8 mouse cellular contexts compared by ENCODE assay signal in genomic region chr8:70493692-70494415, GRCm38 (mm10). TPM values are rescaled to one million over a fixed set of nuclear protein-coding genes. Genes with fewer than 3 reads are reported as not detected.
DNase-seq lines count a peak whose midpoint lies in the region; ATAC-seq and TF ChIP-seq lines count a peak whose summit lies in the region.

No protein-coding gene starts in this region.

- H3K9ac ChIP-seq in forebrain, embryonic 16.5 days (replicated peaks; ENCODE audit: low read depth, low read length) = peak overlapping the region; percentile 47; the same call in 1 of the 2 replicates

- H3K4me1 ChIP-seq in forebrain, embryonic 16.5 days (replicated peaks; ENCODE audit: control insufficient read depth, insufficient read depth, low read length) = peaks cover 27% of the 10 kb centered on the region
- peaks cover 73% of the 10 kb centered on the region for H3K4me1 ChIP-seq in midbrain, embryonic 10.5 days

- no peak for TF ChIP-seq CTCF in gastrocnemius, adult 2 months (IDR thresholded peaks at IDR 0.05)

- DNase-seq in gastrocnemius, adult 2 months = no peak
- no peak for DNase-seq in gastrocnemius, postnatal 14 days
- peak; percentile 20 for DNase-seq in CD4-positive helper T cell, adult 2 months (ENCODE audit: low read depth, low spot score)
- DNase-seq in midbrain, embryonic 10.5 days (ENCODE audit: low spot score) = peak; percentile 42
- no peak for DNase-seq in cerebellum, adult 11 months
- no peak for DNase-seq in urinary bladder, postnatal 14 days (ENCODE audit: low spot score)
- no peak for DNase-seq in frontal cortex, adult 2 months (ENCODE audit: extremely low spot score in 1 of 2, low spot score in 1 of 2)

- H3K4me2 ChIP-seq in forebrain, embryonic 16.5 days (ENCODE audit: low read length) = peak overlapping the region; percentile 64

- peaks cover 88% of the 10 kb centered on the region for H3K27me3 ChIP-seq in forebrain, embryonic 16.5 days (replicated peaks; ENCODE audit: control insufficient read depth, insufficient read depth, low read length)
- H3K27me3 ChIP-seq in midbrain, embryonic 10.5 days (ENCODE audit: low read depth, poor library complexity, severe bottlenecking) = peaks cover 100% of the 10 kb centered on the region

- H3K9me3 ChIP-seq in forebrain, embryonic 16.5 days (ENCODE audit: control insufficient read depth, low read length) = no peaks in the 10 kb centered on the region
- H3K9me3 ChIP-seq in midbrain, embryonic 10.5 days (replicated peaks) = no peaks in the 10 kb centered on the region

- H3K36me3 ChIP-seq in forebrain, embryonic 16.5 days (ENCODE audit: control insufficient read depth, insufficient read depth) = no peaks in the 10 kb centered on the region
- no peaks in the 10 kb centered on the region for H3K36me3 ChIP-seq in midbrain, embryonic 10.5 days

- peak overlapping the region; percentile 76 for H3K4me3 ChIP-seq in gastrocnemius, adult 2 months
- peak overlapping the region; percentile 43 for H3K4me3 ChIP-seq in forebrain, embryonic 16.5 days (replicated peaks; ENCODE audit: low read length)
- H3K4me3 ChIP-seq in midbrain, embryonic 10.5 days = peak overlapping the region; percentile 50

- peak overlapping the region; percentile 31; the same call in 1 of the 2 replicates for H3K27ac ChIP-seq in gastrocnemius, adult 2 months
- H3K27ac ChIP-seq in forebrain, embryonic 16.5 days (ENCODE audit: low read length) = no peak overlapping the region
- 0 out of 2 replicates have a peak overlapping the region, but pooled peaks have one; percentile 28 for H3K27ac ChIP-seq in midbrain, embryonic 10.5 days (replicated peaks)

- WGBS in forebrain, embryonic 16.5 days = 2% methylated on average over 47 of the region's 47 CpGs
- 1% methylated on average over 47 of the region's 47 CpGs for WGBS in midbrain, embryonic 10.5 days

- peak; percentile 29; the same call in 1 of the 2 replicates for ATAC-seq in forebrain, embryonic 16.5 days

- intact Hi-C loops in gastrocnemius, adult 2 months (cut with DNase I) = loop anchor here (2.0 kb wide), 1 partner anchor 79 kb away; no protein-coding TSS in a partner anchor
- intact Hi-C loops in gastrocnemius, postnatal 14 days (cut with DNase I; ENCODE audit: low total_unique reads) = loop anchor here (10.0 kb wide), 1 partner anchor 49 kb away; no protein-coding TSS in a partner anchor

RNA-seq across cellular contexts. Expression of gene Crlf1, which starts 0.9 kb away (rescaled TPM):
- 1 to 10 TPM; 2.5 to 3.2 TPM for total RNA-seq in gastrocnemius, adult 2 months (2021)
- 1 to 10 TPM; 1.5 to 1.9 TPM for total RNA-seq in gastrocnemius, postnatal 14 days (2021)
- polyA plus RNA-seq in forebrain, embryonic 16.5 days (2015; fragmentation: Nextera tagmentation; extraction: Ambion mirVana) = 6.1 and 8.2 TPM in 2 replicates
- 0.42 and 2.3 TPM in 2 replicates for polyA plus RNA-seq in midbrain, embryonic 10.5 days (2016; fragmentation: Nextera tagmentation; extraction: Ambion mirVana)
- polyA plus RNA-seq in frontal cortex, adult 2 months (2012; rRNA removed) = 1.8 and 3.4 TPM in 2 replicates

RNA-seq across cellular contexts. Expression of gene Tmem59l, which starts 6.7 kb away (rescaled TPM):
- total RNA-seq in gastrocnemius, adult 2 months (2021) = not detected
- not detected for total RNA-seq in gastrocnemius, postnatal 14 days (2021)
- polyA plus RNA-seq in forebrain, embryonic 16.5 days (2015; fragmentation: Nextera tagmentation; extraction: Ambion mirVana) = 74.9 and 90.8 TPM in 2 replicates
- 7.9 and 8.3 TPM in 2 replicates for polyA plus RNA-seq in midbrain, embryonic 10.5 days (2016; fragmentation: Nextera tagmentation; extraction: Ambion mirVana)
- 263 and 277 TPM in 2 replicates for polyA plus RNA-seq in frontal cortex, adult 2 months (2012; rRNA removed)

RNA-seq across cellular contexts. Expression of gene Rex1bd, which starts 12.7 kb away (rescaled TPM):
- 100 to 1,000 TPM; 146 to 148 TPM for total RNA-seq in gastrocnemius, adult 2 months (2021)
- 100 to 1,000 TPM; 118 to 122 TPM for total RNA-seq in gastrocnemius, postnatal 14 days (2021)
- polyA plus RNA-seq in forebrain, embryonic 16.5 days (2015; fragmentation: Nextera tagmentation; extraction: Ambion mirVana) = 149 and 157 TPM in 2 replicates
- 138 and 140 TPM in 2 replicates for polyA plus RNA-seq in midbrain, embryonic 10.5 days (2016; fragmentation: Nextera tagmentation; extraction: Ambion mirVana)
- 197 and 210 TPM in 2 replicates for polyA plus RNA-seq in frontal cortex, adult 2 months (2012; rRNA removed)

RNA-seq across cellular contexts. Expression of gene Uba52, which starts 16.7 kb away (rescaled TPM):
- total RNA-seq in gastrocnemius, adult 2 months (2021) = 100 to 1,000 TPM; 777 to 924 TPM
- 1,000 to 10,000 TPM; 1,030 to 1,066 TPM for total RNA-seq in gastrocnemius, postnatal 14 days (2021)
- 660 and 697 TPM in 2 replicates for polyA plus RNA-seq in forebrain, embryonic 16.5 days (2015; fragmentation: Nextera tagmentation; extraction: Ambion mirVana)
- 836 and 881 TPM in 2 replicates for polyA plus RNA-seq in midbrain, embryonic 10.5 days (2016; fragmentation: Nextera tagmentation; extraction: Ambion mirVana)
- polyA plus RNA-seq in frontal cortex, adult 2 months (2012; rRNA removed) = 901 and 1,108 TPM in 2 replicates

RNA-seq across cellular contexts. Expression of gene Klhl26, which starts 17.1 kb away (rescaled TPM):
- total RNA-seq in gastrocnemius, adult 2 months (2021) = 1 to 10 TPM; 6.7 to 8.5 TPM
- total RNA-seq in gastrocnemius, postnatal 14 days (2021) = 1 to 10 TPM; 5.4 TPM
- polyA plus RNA-seq in forebrain, embryonic 16.5 days (2015; fragmentation: Nextera tagmentation; extraction: Ambion mirVana) = 23.1 and 26.2 TPM in 2 replicates
- polyA plus RNA-seq in midbrain, embryonic 10.5 days (2016; fragmentation: Nextera tagmentation; extraction: Ambion mirVana) = 16.9 and 20.7 TPM in 2 replicates
- 59.4 and 59.6 TPM in 2 replicates for polyA plus RNA-seq in frontal cortex, adult 2 months (2012; rRNA removed)

Comparison
In these comparisons a context has a peak if more than half of its experiments do, and no peak if none do; other contexts are left out.
1. DNase-seq: peak in CD4-positive helper T cell, adult 2 months (single experiment) and midbrain, embryonic 10.5 days (single experiment); none in gastrocnemius, adult 2 months (single experiment), gastrocnemius, postnatal 14 days (single experiment), cerebellum, adult 11 months (single experiment), urinary bladder, postnatal 14 days (single experiment) and frontal cortex, adult 2 months (0 of 2).
2. Peak in every context shown above with its lines, with median percentiles within 50 percentile points of each other: H3K4me3 ChIP-seq.